42 mouse cellular contexts compared by ENCODE assay signal in the genomic region with DNA sequence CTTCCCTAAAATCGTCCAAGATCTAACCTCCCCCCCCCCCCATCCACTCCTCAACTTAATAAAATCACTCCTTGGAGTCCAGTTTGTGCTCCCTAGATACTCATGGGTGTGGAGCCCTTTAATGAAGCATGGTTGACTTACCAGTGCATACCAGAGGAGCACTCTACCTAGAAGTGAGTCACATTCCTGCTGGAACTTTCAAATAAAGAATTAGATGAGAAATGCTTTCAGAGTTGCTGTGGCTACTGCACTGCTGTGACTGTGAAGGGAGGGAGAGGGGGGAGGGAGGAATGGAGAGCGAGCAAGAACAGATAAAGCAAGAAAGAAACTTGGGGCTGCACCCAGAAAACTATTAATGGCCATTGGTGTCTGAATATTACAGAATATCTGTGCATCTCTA. TPM values are rescaled to one million over a fixed set of nuclear protein-coding genes. Genes with fewer than 3 reads are reported as not detected.
"Had no signal": no experiment of that assay in that cellular context is flagged by ENCODE, and none has a peak within 500 bp of the region (broad histone marks: within the 10 kb centered on the region; RNA-seq: fewer than 3 reads in every experiment).

No protein-coding gene starts in this region.

- H3K36me3 ChIP-seq: heart, embryonic 10.5 days; heart, embryonic 12.5 days; hindbrain, embryonic 10.5 days; hindbrain, embryonic 12.5 days; intestine, embryonic 15.5 days; limb, embryonic 13.5 days; limb, embryonic 15.5 days; liver, embryonic 12.5 days had no signal

- H3K9me3 ChIP-seq: intestine, embryonic 15.5 days; limb, embryonic 15.5 days; liver, embryonic 12.5 days had no signal

- H3K4me3 ChIP-seq: gastrocnemius, adult 2 months; heart, embryonic 10.5 days; heart, embryonic 12.5 days; hindbrain, embryonic 10.5 days; hindbrain, embryonic 12.5 days; intestine, embryonic 15.5 days; limb, embryonic 13.5 days; limb, embryonic 15.5 days; liver, embryonic 12.5 days had no signal

- H3K27me3 ChIP-seq: heart, embryonic 12.5 days; hindbrain, embryonic 12.5 days; intestine, embryonic 15.5 days; limb, embryonic 13.5 days; limb, embryonic 15.5 days; liver, embryonic 12.5 days had no signal

- H3K4me1 ChIP-seq: heart, embryonic 10.5 days; heart, embryonic 12.5 days; hindbrain, embryonic 12.5 days; intestine, embryonic 15.5 days; limb, embryonic 13.5 days; limb, embryonic 15.5 days; liver, embryonic 12.5 days had no signal

- H3K9ac ChIP-seq: heart, embryonic 12.5 days; hindbrain, embryonic 12.5 days; hindbrain, embryonic 14.5 days; intestine, embryonic 15.5 days; limb, embryonic 13.5 days; limb, embryonic 15.5 days; liver, embryonic 12.5 days; liver, embryonic 14.5 days had no signal

- DNase-seq: gastrocnemius, adult 2 months; gastrocnemius, postnatal 10 days; gastrocnemius, postnatal 25 days; heart, postnatal 10 days; heart, postnatal 4 days; kidney, adult 11 months; kidney, postnatal 10 days; kidney, postnatal 25 days; layer of hippocampus, adult 9-11 months; layer of hippocampus, postnatal 36 days; left cerebral cortex, postnatal 4 days; lung, adult 18-20 months had no signal

- ATAC-seq: hindbrain, embryonic 16.5 days; inflammation-experienced regulatory T-cells, adult 6 months; intestine, embryonic 15.5 days; liver, embryonic 12.5 days had no signal

- H3K4me2 ChIP-seq: heart, embryonic 12.5 days; hindbrain, embryonic 12.5 days; hindbrain, embryonic 14.5 days; intestine, embryonic 15.5 days; limb, embryonic 13.5 days; limb, embryonic 15.5 days; liver, embryonic 12.5 days had no signal

- H3K27ac ChIP-seq: gastrocnemius, adult 2 months; heart, embryonic 10.5 days; hindbrain, embryonic 10.5 days; hindbrain, embryonic 12.5 days; hindbrain, embryonic 14.5 days; intestine, embryonic 15.5 days; limb, embryonic 13.5 days; limb, embryonic 15.5 days; liver, embryonic 12.5 days; liver, embryonic 14.5 days had no signal

RNA-seq across cellular contexts. Expression of gene Olfr1344, which starts 2.7 kb away (rescaled TPM):
- total RNA-seq: gastrocnemius, adult 2 months; gastrocnemius, postnatal 10 days; gastrocnemius, postnatal 25 days; gastrocnemius, postnatal 4 days; granulocyte monocyte progenitor cell, adult 5-6 weeks; heart, adult 8-10 months; heart, postnatal 10 days; heart, postnatal 25 days; heart, postnatal 4 days; liver, adult 2 months had no signal
- polyA plus RNA-seq: heart, embryonic 10.5 days; heart, embryonic 12.5 days; heart, embryonic 14.5 days; heart, embryonic 16.5 days; hindbrain, embryonic 12.5 days; inflammation-experienced regulatory T-cells, adult 6 months; intestine, embryonic 15.5 days; kidney, embryonic 14.5 days; large intestine, adult 2 months; limb, embryonic 11.5 days; limb, embryonic 13.5 days; limb, embryonic 15.5 days; liver, adult 2 months; liver, embryonic 12.5 days; liver, embryonic 14.5 days; liver, embryonic 16.5 days had no signal

RNA-seq across cellular contexts. Expression of gene Olfr1336, which starts 14.8 kb away (rescaled TPM):
- total RNA-seq: gastrocnemius, adult 2 months; gastrocnemius, postnatal 10 days; gastrocnemius, postnatal 25 days; gastrocnemius, postnatal 4 days; granulocyte monocyte progenitor cell, adult 5-6 weeks; heart, adult 8-10 months; heart, postnatal 10 days; heart, postnatal 25 days; heart, postnatal 4 days; left cerebral cortex, adult 18-20 months; left cerebral cortex, postnatal 10 days; left cerebral cortex, postnatal 25 days; liver, adult 2 months had no signal
- polyA plus RNA-seq: heart, embryonic 10.5 days; heart, embryonic 12.5 days; heart, embryonic 14.5 days; heart, embryonic 16.5 days; hindbrain, embryonic 10.5 days; hindbrain, embryonic 12.5 days; hindbrain, embryonic 14.5 days; hindbrain, embryonic 16.5 days; intestine, embryonic 15.5 days; kidney, embryonic 14.5 days; large intestine, adult 2 months; limb, embryonic 11.5 days; limb, embryonic 13.5 days; limb, embryonic 15.5 days; liver, adult 2 months; liver, embryonic 12.5 days; liver, embryonic 14.5 days; liver, embryonic 16.5 days had no signal

RNA-seq across cellular contexts. Expression of gene Olfr1346, which starts 25.7 kb away (rescaled TPM):
- total RNA-seq: gastrocnemius, adult 2 months; gastrocnemius, postnatal 10 days; gastrocnemius, postnatal 25 days; gastrocnemius, postnatal 4 days; granulocyte monocyte progenitor cell, adult 5-6 weeks; heart, adult 8-10 months; heart, postnatal 10 days; heart, postnatal 25 days; heart, postnatal 4 days; layer of hippocampus, adult 18-20 months; layer of hippocampus, postnatal 14 days; layer of hippocampus, postnatal 36 days; left cerebral cortex, adult 18-20 months; left cerebral cortex, adult 8-10 months; left cerebral cortex, postnatal 10 days; left cerebral cortex, postnatal 25 days; left cerebral cortex, postnatal 4 days; liver, adult 2 months had no signal
- polyA plus RNA-seq: frontal cortex, adult 2 months; heart, embryonic 10.5 days; heart, embryonic 12.5 days; heart, embryonic 14.5 days; heart, embryonic 16.5 days; hindbrain, embryonic 10.5 days; hindbrain, embryonic 12.5 days; hindbrain, embryonic 14.5 days; hindbrain, embryonic 16.5 days; intestine, embryonic 15.5 days; kidney, embryonic 14.5 days; large intestine, adult 2 months; limb, embryonic 11.5 days; limb, embryonic 13.5 days; limb, embryonic 15.5 days; liver, adult 2 months; liver, embryonic 12.5 days; liver, embryonic 14.5 days; liver, embryonic 16.5 days had no signal

RNA-seq across cellular contexts. Expression of gene Gm20715, which starts 31.1 kb away (rescaled TPM):
- total RNA-seq: gastrocnemius, adult 2 months; gastrocnemius, postnatal 10 days; gastrocnemius, postnatal 25 days; gastrocnemius, postnatal 4 days; heart, adult 8-10 months; heart, postnatal 10 days; heart, postnatal 25 days; heart, postnatal 4 days; liver, adult 2 months had no signal
- polyA plus RNA-seq: heart, embryonic 10.5 days; heart, embryonic 12.5 days; heart, embryonic 14.5 days; heart, embryonic 16.5 days; hindbrain, embryonic 10.5 days; hindbrain, embryonic 12.5 days; hindbrain, embryonic 14.5 days; hindbrain, embryonic 16.5 days; inflammation-experienced regulatory T-cells, adult 6 months; intestine, embryonic 15.5 days; kidney, embryonic 14.5 days; large intestine, adult 2 months; limb, embryonic 11.5 days; limb, embryonic 13.5 days; limb, embryonic 15.5 days; liver, adult 2 months; liver, embryonic 12.5 days; liver, embryonic 14.5 days; liver, embryonic 16.5 days had no signal

RNA-seq across cellular contexts. Expression of gene Smim17, which starts 42.7 kb away (rescaled TPM):
- total RNA-seq: granulocyte monocyte progenitor cell, adult 5-6 weeks; heart, adult 8-10 months; heart, postnatal 10 days; heart, postnatal 25 days; heart, postnatal 4 days; liver, adult 2 months had no signal
- polyA plus RNA-seq: heart, embryonic 14.5 days; inflammation-experienced regulatory T-cells, adult 6 months; kidney, embryonic 14.5 days; large intestine, adult 2 months; liver, adult 2 months; liver, embryonic 12.5 days; liver, embryonic 16.5 days had no signal
